Mouse (Mus musculus) naive thymus-derived CD4-positive, alpha-beta T cell, adult 2 months (primary cell): ENCODE results near the gene Gpatch1.
"Not testable (repeated sequence)": the region's sequence is repeated elsewhere in the genome, so short reads cannot be mapped to it uniquely, and the experiment has no call there.

Source experiments
- DNase-seq: peaks from one replicate; pipeline ENCODE4 v3.0.0-alpha.2; 2011; ENCODE audit warnings: low read depth

The Gpatch1 gene

GRCm38 (mm10) chr7:35322732-35323420 is 4.6 kb upstream of the Gpatch1 start:
- no peak for DNase-seq

GRCm38 (mm10) chr7:35322161-35322560 is 3.9 kb upstream of the Gpatch1 start:
- DNase-seq = no peak

GRCm38 (mm10) chr7:35319755-35320154 is 1.5 kb upstream of the Gpatch1 start:
- DNase-seq = no peak

GRCm38 (mm10) chr7:35319221-35319620 is 981 bp upstream of the Gpatch1 start:
- DNase-seq = not testable (repeated sequence)

- no peak for DNase-seq
These were observed 4.1 kb downstream of the Gpatch1 start for GRCm38 (mm10) chr7:35314156-35314555.

GRCm38 (mm10) chr7:35311214-35311613 is 7.0 kb downstream of the Gpatch1 start:
- DNase-seq = no peak

GRCm38 (mm10) chr7:35300792-35301191 is 17.4 kb downstream of the Gpatch1 start:
- DNase-seq = no peak

GRCm38 (mm10) chr7:35299656-35300055 is 18.6 kb downstream of the Gpatch1 start:
- no peak for DNase-seq

- DNase-seq = no peak
These were observed 20.4 kb downstream of the Gpatch1 start for GRCm38 (mm10) chr7:35297886-35298285.

GRCm38 (mm10) chr7:35295631-35296030 is 22.6 kb downstream of the Gpatch1 start:
- DNase-seq = no peak

- DNase-seq = no peak
These were observed 24.8 kb downstream of the Gpatch1 start for GRCm38 (mm10) chr7:35293464-35293863.

- DNase-seq = no peak
These were observed 39.3 kb downstream of the Gpatch1 start for GRCm38 (mm10) chr7:35278933-35279332.

GRCm38 (mm10) chr7:35277433-35277832 is 40.8 kb downstream of the Gpatch1 start:
- no peak for DNase-seq

GRCm38 (mm10) chr7:35269443-35270024 is 48.7 kb downstream of the Gpatch1 start:
- DNase-seq = peak; percentile 53

GRCm38 (mm10) chr7:35267841-35268240 is 50.4 kb downstream of the Gpatch1 start:
- DNase-seq = peak; percentile 24

- DNase-seq = peak; percentile 30
These were observed 51.6 kb downstream of the Gpatch1 start for GRCm38 (mm10) chr7:35266666-35267065.

GRCm38 (mm10) chr7:35264746-35265145 is 53.5 kb downstream of the Gpatch1 start:
- DNase-seq = peak; percentile 70

- DNase-seq = no peak
These were observed 54.4 kb downstream of the Gpatch1 start for GRCm38 (mm10) chr7:35263595-35264489.

GRCm38 (mm10) chr7:35259384-35259783 is 58.9 kb downstream of the Gpatch1 start:
- DNase-seq = peak; percentile 28

GRCm38 (mm10) chr7:35258294-35258693 is 59.9 kb downstream of the Gpatch1 start:
- no peak for DNase-seq

GRCm38 (mm10) chr7:35252041-35252558 is 66.1 kb downstream of the Gpatch1 start:
- DNase-seq = no peak

- not testable (repeated sequence) for DNase-seq
These were observed 80.3 kb downstream of the Gpatch1 start for GRCm38 (mm10) chr7:35237935-35238334.
